Mouse (Mus musculus) thymus, postnatal 25 days (tissue): ENCODE data around the gene AI481877.

Experiments used
- DNase-seq: peaks from one replicate; pipeline ENCODE4 v3.0.0; 2022

AI481877 gene

GRCm38 (mm10) chr4:59034325-59034917, 104.4 kb downstream of the AI481877 start:
- DNase-seq, result no peak

- DNase-seq, result no peak
Observed at GRCm38 (mm10) chr4:59016922-59017321, 121.9 kb downstream of the AI481877 start.

GRCm38 (mm10) chr4:59015181-59015580, 123.6 kb downstream of the AI481877 start:
- no peak for DNase-seq

GRCm38 (mm10) chr4:59011446-59011845, 127.3 kb downstream of the AI481877 start:
- no peak for DNase-seq

- peak; percentile 34 for DNase-seq
Observed at GRCm38 (mm10) chr4:59009696-59010095, 129.1 kb downstream of the AI481877 start.

GRCm38 (mm10) chr4:59009186-59009585, 129.6 kb downstream of the AI481877 start:
- DNase-seq, result peak; percentile 42

GRCm38 (mm10) chr4:59007974-59008373, 130.8 kb downstream of the AI481877 start:
- DNase-seq, result no peak

- DNase-seq, result no peak
Observed at GRCm38 (mm10) chr4:59007016-59007415, 131.8 kb downstream of the AI481877 start.

- no peak for DNase-seq
Observed at GRCm38 (mm10) chr4:59006211-59006610, 132.6 kb downstream of the AI481877 start.

- DNase-seq, result no peak
Observed at GRCm38 (mm10) chr4:59003806-59004200, 135.0 kb downstream of the AI481877 start.

GRCm38 (mm10) chr4:59002948-59003805, 135.6 kb downstream of the AI481877 start, which contains the start of gene Gm20503:
Gene Gm20503 (plus strand): TSS chr4:59003210.
- peak; percentile 93 for DNase-seq

GRCm38 (mm10) chr4:59000614-59001013, 138.2 kb downstream of the AI481877 start:
- peak; percentile 64 for DNase-seq

GRCm38 (mm10) chr4:58999686-59000085, 139.1 kb downstream of the AI481877 start:
- DNase-seq, result peak; percentile 75

- DNase-seq, result no peak
Observed at GRCm38 (mm10) chr4:58998688-58999087, 140.1 kb downstream of the AI481877 start.

GRCm38 (mm10) chr4:58997081-58997480, 141.7 kb downstream of the AI481877 start:
- DNase-seq, result no peak

- DNase-seq, result no peak
Observed at GRCm38 (mm10) chr4:58995251-58995693, 143.5 kb downstream of the AI481877 start.

- no peak for DNase-seq
Observed at GRCm38 (mm10) chr4:58994762-58995161, 144.0 kb downstream of the AI481877 start, which contains the start of gene Dnajc25. Gene Dnajc25 (plus strand): TSS chr4:58995062.
